Mouse (Mus musculus): ENCODE measurements around the gene Rab5a.

DNA sequence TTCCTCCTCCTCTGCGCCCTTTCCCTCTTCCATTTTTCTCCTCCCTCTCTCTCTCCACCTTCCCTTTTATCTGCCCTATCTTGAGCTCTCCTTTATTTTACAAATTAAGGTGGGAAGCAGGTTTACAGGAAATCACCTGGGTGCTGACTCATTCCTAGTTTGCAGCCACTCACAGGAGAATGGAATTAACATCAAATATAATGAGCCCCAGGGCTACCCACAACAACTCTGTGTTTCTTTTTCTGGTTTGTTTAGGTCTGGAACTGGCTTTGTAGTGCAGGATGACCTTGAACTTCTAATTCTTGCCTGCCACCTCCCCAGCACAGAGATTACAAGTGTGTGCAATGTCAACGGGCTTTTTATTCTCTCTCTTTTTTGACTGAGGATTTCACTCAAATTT, 22.9 kb upstream of the Rab5a start:
- no peak for TF ChIP-seq POLR2A (IDR thresholded peaks at IDR 0.05; ENCODE audit: borderline replicate concordance, low read depth, low read length)
- TF ChIP-seq CTCF (IDR thresholded peaks at IDR 0.05; ENCODE audit: low read depth, low read length) = no peak

Measured in bone marrow macrophage, adult 2 months (primary cell).